Mouse (Mus musculus) adrenal gland (tissue): ENCODE results near the gene Zfp60.
"Not testable (repeated sequence)": the region's sequence is repeated elsewhere in the genome, so short reads cannot be mapped to it uniquely, and the experiment has no call there.

Experiments used
- intact Hi-C: fragments of 180-260 bp; cut with DNase I; formaldehyde crosslinking; loops from one replicate; pipeline ENCODE4 v1.15.1; 2025

The Zfp60 gene

DNA sequence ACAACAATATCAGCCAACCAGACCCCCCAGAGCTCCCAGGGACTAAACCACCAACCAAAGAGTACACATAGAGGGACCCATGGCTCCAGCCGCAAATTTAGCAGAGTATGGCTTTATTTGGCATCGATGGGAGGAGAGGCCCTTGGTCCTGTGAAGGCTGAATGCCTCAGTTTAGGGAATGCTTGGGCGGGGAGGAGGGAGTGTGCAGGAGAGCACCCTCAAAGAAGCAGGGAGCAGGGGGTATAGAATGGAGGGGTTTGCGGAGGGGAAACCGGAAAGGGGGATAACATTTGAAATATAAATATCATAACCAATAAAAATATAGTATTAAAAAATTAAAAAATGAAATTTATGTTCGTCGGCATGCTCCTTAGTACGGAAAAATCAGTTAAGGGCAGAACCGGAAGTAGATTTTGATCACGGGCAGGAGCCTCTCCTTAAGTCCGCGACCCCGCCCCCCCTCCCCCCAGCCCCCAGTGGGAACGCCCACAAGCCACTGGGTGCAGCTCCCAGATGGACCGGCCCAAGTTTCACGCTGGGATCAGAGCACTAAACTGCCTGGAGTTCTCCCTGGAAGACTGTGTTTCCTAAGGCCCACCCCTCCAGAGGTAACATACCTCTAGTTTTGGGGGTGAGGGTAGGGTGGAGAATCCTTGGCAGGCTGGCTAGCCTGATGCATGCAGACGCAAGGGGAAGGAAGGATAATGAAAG, 34.1 kb downstream of the Zfp60 start:
- intact Hi-C loops: no loop called here

DNA sequence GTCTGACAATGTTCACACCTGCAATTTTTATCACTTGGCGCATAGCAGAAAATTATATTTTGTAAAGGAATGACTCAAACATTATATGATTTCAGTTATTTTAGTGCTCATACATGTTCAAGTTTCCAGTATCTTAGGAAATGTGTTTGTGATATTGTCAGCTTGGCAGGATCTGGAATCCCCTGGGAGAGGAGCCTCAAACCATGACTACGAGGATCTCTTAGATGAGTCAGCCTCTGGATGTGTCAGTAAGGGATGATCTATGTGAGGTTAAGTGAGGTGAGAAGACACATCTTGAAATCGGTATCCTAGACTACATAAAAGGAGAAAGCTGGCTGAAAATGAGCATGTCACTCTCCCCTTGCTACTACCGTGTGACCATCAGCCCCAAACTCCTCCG, 58.1 kb downstream of the Zfp60 start:
- intact Hi-C loops: no loop called here

DNA sequence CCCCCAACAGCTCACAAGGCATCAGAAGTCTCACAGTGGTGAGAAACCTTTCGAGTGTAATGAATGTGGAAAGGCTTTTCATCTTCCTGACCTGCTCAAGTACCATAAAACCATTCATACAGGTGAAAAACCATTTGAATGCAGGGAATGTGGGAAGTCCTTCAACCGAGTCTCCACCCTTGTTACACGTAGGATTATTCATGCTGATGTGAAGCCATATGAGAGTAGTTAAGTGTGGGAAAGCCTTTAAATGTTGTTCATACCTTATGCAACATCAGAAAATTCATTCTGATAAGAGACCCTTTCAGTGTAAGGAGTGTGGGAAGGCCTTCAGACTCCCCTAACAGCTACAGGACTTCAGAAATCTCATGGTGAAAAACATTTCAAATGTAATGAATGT, 62.7 kb downstream of the Zfp60 start:
- intact Hi-C loops: not testable (repeated sequence)

DNA sequence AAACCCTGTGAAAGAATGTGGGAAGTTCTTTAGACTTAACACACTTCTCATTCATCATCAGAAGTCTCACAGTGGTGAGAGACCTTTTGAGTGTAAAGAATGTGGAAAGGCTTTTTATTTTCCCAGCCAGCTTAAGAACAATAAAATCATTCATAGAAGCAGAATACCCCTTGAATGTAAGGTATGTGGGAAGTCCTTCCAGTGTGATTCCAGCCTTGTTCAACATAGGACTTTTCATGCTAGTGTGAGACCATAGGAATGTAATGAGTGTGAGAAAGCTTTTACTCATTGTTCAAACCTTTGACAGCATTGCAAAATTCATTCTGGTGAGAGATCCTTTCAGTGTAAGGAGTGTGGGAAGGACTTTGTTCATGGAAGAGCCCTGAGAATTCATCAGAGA, 63.4 kb downstream of the Zfp60 start:
- intact Hi-C loops: no loop called here

DNA sequence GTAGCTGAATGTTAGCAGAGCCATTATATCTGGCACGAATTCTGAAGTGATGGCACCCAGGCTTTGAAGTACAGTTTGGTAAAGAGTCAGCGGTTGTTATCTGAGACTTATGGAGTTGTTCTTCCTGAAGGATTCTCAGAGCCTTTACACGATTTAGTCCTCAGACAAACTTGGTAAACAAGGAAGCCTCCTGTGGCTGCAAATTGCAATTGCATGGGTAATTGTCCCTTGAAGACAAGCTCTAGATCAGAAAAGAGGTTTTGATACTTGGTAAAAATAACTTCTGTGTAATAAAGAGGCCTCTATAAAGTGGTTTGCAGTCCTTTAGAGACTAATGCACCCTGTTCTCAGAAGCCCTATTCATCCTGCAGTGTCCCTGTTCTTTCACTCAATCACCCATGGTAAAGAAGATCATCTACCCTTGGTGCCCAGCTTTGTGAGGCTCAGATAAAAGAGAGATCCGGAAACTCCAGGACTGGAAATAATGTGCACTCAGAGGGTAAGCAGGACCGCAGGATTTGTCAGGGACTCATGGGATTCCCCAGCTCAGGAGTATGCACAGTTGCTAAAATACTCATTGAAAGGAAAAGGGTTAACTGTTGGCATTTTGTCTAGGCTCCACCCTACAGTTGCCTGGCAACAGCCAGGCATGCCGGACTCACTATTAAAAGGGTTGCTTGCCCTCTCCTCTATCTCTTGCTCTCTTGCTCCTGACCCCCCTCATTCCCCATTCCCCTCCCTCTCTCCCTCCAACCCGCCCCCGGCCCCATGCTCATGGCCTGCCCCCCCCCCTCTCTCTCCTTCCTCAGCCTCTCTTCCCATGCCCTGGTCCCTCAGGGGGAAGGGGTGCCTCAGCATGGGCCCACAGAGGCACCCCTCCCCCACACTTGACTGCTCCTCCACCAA, 67.0 kb downstream of the Zfp60 start:
- intact Hi-C loops: no loop called here

DNA sequence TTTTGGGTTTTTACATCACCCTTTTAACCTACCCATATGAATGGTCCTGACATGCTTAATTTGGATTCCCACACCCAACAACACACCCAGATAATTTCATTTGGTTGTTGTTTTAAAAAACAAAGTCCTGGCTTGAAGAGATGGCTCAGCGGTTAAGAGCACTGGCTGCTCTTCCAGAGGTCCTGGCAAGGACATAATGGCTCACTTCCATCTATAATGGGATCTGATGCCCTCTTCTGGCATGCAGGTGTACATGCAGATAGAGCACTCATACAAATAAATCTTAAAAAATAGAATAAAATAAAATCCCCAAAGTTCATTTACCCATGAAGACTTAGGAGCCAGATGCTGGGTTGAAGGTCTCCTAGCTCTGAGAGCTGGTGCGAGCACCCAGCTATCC, 69.9 kb downstream of the Zfp60 start:
- intact Hi-C loops: loop anchor here (5.0 kb wide), 1 partner anchor 69 kb away; the partner anchor contains the start of gene Zfp60

DNA sequence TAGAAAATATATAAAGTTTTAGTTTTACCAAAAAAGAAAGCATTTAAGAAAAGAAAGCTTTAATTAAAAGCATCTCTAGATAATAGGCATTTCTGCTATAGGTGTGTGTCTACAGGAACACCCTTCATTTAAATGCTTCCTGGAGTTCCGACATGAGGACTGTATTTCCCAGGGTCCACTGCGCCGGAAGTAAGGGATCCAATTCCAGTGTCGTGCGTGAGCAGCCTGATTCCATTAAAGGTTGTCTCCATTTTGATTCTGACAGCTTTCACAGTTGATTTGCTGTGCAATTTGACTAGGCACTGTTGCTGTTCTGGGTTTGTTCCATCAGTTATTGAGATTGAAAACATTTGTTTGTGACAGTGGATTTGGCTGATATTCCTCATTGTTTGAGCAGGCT, 71.8 kb downstream of the Zfp60 start:
- intact Hi-C loops: loop anchor here (5.0 kb wide), 1 partner anchor 71 kb away; the partner anchor contains the start of gene Zfp60
